Mouse (Mus musculus): ENCODE measurements around the gene Ccnjl. TPM values are rescaled to one million over a fixed set of nuclear protein-coding genes. Genes with fewer than 3 reads are reported as not detected.

The Ccnjl gene
- 23.7 and 25.8 TPM in 2 replicates for polyA plus RNA-seq (2014; fragmentation: Nextera tagmentation; extraction: Ambion mirVana)

DNA sequence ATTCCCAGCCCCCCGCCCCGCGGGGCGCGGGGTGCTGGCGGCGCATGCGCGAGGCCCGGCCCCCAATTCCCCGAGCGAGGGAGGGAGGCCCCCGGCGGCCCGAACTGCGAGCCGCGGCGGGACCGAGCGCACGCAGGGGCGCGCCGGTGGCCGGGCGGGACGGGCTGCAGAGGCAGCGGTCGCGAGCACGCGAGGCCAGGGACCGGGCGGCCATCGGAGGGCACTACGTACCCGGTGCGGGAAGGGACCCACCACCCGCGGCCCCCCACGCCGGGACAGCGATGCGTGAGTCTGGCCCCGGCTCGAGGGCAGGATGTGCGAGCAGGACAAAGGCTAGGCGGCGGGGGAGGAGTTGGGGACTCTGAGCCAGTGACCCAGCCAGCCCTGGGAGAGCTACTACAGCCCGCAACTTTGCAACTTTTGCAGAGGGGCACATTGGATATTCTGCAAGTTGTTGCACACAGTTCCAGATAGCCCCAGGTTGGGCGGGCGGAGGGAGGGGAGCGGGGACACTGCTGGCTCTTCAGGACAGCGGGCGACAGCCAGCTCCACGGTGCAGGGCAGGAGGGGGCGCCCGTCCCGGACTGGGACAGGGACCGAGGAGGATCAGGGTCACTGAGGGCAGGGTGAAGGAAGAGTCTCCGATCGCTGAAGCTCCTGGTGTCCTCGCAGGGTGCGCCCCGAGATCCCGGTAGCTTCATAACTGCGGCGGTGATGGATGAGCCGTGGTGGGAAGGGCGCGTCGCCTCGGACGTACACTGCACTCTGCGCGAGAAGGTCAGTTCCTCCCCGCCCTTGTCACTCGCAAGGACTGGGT, at the start of gene Ccnjl:
TSS of gene Ccnjl (plus strand) at position 102 of the 817 bp plus-strand sequence.
- H3K27ac ChIP-seq (ENCODE audit: low read depth), result peak within 1 kb of the TSS; percentile 66
- peak within 1 kb of the TSS; percentile 81 for H3K9ac ChIP-seq (ENCODE audit: low read length)
- peaks cover 9% of the 10 kb centered on the region for H3K4me1 ChIP-seq (replicated peaks; ENCODE audit: control insufficient read depth, insufficient read depth, low read length)
- under 1% methylated on average over 79 of the region's 79 CpGs for WGBS
- peaks cover 14% of the 10 kb centered on the region for H3K36me3 ChIP-seq (ENCODE audit: control insufficient read depth, insufficient read depth, low read length)
- ATAC-seq (replicated peaks; ENCODE audit: low FRiP score, low TSS enrichment, low read depth), result peak; percentile 91
- no peaks in the 10 kb centered on the region for H3K27me3 ChIP-seq (replicated peaks; ENCODE audit: control insufficient read depth, insufficient read depth, low read length)
- peak; percentile 91 for DNase-seq (ENCODE audit: low spot score)
- H3K4me2 ChIP-seq (ENCODE audit: low read length), result peak within 1 kb of the TSS; percentile 82
- peak within 1 kb of the TSS; percentile 90 for H3K4me3 ChIP-seq (ENCODE audit: low read depth, low read length)
- H3K9me3 ChIP-seq (ENCODE audit: control insufficient read depth, low read length), result no peaks in the 10 kb centered on the region

DNA sequence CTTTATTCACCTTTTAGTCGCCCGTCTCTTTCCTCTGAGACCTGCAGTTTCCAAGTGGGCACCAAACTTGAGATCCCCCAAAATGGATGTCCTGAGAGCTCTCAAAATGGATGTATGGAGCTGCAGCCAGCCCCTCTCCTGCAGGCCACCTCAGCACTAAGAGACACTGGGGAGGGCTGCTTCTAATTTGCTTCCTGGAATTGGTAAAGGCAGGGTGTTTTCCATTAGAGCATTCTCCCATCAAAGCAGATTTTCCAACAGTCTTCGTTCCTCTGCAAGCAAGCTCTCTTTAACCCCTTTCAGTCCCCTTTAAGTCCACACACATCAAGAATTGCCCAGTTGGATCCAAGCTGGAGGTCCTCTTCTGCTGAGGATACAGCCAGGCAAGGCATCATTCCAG, 49.2 kb upstream of the Ccnjl start:
- Histone ChIP-seq H3K9ac (ENCODE audit: low read length) (no peak overlapping the region), H3K4me3 (ENCODE audit: low read depth, low read length) (no peak overlapping the region), H3K36me3 (ENCODE audit: control insufficient read depth, insufficient read depth, low read length) (no peaks in the 10 kb centered on the region), H3K4me2 (ENCODE audit: low read length) (no peak overlapping the region), H3K4me1 (replicated peaks; ENCODE audit: control insufficient read depth, insufficient read depth, low read length) (peaks cover 38% of the 10 kb centered on the region), H3K9me3 (ENCODE audit: control insufficient read depth, low read length) (no peaks in the 10 kb centered on the region), H3K27ac (ENCODE audit: low read depth) (no peak overlapping the region), H3K27me3 (replicated peaks; ENCODE audit: control insufficient read depth, insufficient read depth, low read length) (no peaks in the 10 kb centered on the region)
- 90% methylated on average over 3 of the region's 3 CpGs for WGBS
- DNase-seq (ENCODE audit: low spot score), result no peak
- ATAC-seq (replicated peaks; ENCODE audit: low FRiP score, low TSS enrichment, low read depth), result no peak

DNA sequence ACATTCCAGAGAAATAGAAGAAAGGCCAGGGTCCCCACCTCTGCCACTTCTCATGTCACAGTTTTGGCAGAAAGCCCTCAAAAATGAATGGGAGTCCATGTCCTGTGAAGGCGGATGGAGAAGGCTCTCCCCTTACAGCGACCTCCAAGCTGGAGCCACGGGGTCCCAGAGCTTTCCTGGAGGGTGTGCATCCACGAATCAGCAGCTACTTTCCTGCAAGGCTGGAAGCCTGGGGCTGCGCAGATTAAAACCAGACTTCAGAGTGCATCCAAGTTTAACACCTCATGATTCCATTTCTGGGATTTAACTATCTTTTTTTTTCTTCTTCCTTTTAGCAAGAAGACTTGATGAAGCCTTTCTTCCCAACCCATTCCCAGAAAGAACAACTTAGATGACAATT, 48.0 kb upstream of the Ccnjl start:
- Histone ChIP-seq H3K4me2 (ENCODE audit: low read length) (no peak overlapping the region), H3K27me3 (replicated peaks; ENCODE audit: control insufficient read depth, insufficient read depth, low read length) (no peaks in the 10 kb centered on the region), H3K9me3 (ENCODE audit: control insufficient read depth, low read length) (no peaks in the 10 kb centered on the region), H3K36me3 (ENCODE audit: control insufficient read depth, insufficient read depth, low read length) (no peaks in the 10 kb centered on the region), H3K4me1 (replicated peaks; ENCODE audit: control insufficient read depth, insufficient read depth, low read length) (peaks cover 30% of the 10 kb centered on the region), H3K4me3 (ENCODE audit: low read depth, low read length) (no peak overlapping the region), H3K27ac (ENCODE audit: low read depth) (no peak overlapping the region), H3K9ac (ENCODE audit: low read length) (no peak overlapping the region)
- 41% methylated on average over 5 of the region's 5 CpGs for WGBS
- no peak for ATAC-seq (replicated peaks; ENCODE audit: low FRiP score, low TSS enrichment, low read depth)
- peak; percentile 47 for DNase-seq (ENCODE audit: low spot score)

DNA sequence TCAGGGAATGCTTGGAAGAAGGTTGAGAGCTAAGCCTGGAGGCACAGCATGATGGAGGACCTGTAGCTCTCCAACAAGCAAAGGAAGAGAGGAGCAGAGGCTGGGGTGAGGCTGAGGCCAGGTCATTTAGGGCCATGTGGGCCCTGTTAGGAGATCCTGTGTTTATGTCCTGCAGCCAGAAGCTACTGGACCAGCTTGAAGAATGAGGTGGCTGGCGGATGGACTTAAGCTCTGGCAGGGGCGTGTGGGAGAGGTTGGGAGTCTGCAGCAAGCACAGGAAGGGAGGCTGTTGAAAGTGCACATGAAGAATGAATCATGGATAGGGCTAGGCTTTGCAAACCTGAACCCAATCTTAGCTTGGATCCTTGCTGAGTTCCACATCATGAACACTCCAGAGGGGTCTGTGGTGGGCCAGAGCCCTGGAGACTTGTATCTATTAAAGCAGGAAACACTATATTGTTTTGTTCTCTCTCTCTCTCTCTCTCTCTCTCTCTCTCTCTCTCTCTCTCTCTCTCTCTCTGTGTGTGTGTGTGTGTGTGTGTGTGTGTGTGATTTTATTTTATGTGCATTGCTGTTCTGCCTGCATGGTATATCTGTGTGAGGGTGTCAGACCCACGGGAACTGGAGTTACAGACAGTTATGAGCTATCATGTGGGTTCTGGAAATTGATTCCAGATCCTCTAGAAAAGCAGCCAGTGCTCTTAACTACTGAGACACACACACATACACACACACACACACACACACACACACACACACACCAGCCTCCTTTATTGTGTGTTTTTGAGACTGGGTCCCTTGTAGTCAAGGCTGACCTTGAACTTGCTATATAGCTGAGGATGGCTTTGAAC, 46.7 kb upstream of the Ccnjl start:
- no peak overlapping the region for H3K27ac ChIP-seq (ENCODE audit: low read depth)
- no peak overlapping the region for H3K4me2 ChIP-seq (ENCODE audit: low read length)
- no peaks in the 10 kb centered on the region for H3K36me3 ChIP-seq (ENCODE audit: control insufficient read depth, insufficient read depth, low read length)
- WGBS, result 43% methylated on average over 3 of the region's 3 CpGs
- peak; percentile 52 for DNase-seq (ENCODE audit: low spot score)
- H3K9me3 ChIP-seq (ENCODE audit: control insufficient read depth, low read length), result no peaks in the 10 kb centered on the region
- no peaks in the 10 kb centered on the region for H3K27me3 ChIP-seq (replicated peaks; ENCODE audit: control insufficient read depth, insufficient read depth, low read length)
- no peak overlapping the region for H3K9ac ChIP-seq (ENCODE audit: low read length)
- H3K4me1 ChIP-seq (replicated peaks; ENCODE audit: control insufficient read depth, insufficient read depth, low read length), result peaks cover 30% of the 10 kb centered on the region
- no peak overlapping the region for H3K4me3 ChIP-seq (ENCODE audit: low read depth, low read length)
- no peak for ATAC-seq (replicated peaks; ENCODE audit: low FRiP score, low TSS enrichment, low read depth)

DNA sequence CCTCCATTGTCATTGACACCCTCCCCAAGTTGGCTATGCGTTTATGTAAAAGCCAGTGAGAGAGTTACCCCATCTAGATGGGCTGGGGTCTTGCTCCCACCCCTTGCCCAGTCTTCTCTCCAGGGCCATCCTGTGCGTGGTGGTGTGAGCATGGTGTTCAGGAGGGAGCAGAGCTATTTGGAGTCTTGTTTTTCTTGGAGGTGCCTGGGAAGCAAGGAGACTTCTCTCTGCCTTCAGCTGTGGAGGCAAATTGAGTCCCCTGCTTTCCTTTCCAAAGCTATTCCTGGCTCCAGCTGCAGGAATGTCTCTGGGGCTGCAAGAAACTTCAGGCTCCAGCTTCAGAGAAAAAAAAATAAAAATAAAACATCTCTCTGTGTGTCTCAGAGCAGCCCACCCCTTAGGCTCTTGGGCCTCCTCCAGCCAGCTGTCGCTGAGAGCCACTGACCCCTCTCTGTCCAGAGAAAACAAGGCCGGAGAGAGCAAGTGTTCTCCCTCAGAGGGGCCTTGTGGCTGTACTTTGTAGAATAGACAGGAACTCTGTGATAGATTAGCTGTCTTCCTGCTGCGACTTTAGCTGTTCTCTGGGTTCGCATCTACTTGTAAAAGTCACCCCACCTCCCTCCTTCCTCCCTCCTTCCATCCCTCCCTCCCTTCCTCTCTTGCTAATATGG, 45.3 kb upstream of the Ccnjl start:
- 35% methylated on average over 6 of the region's 6 CpGs for WGBS
- Histone ChIP-seq H3K27ac (ENCODE audit: low read depth) (peak overlapping the region; percentile 57), H3K9me3 (ENCODE audit: control insufficient read depth, low read length) (no peaks in the 10 kb centered on the region), H3K27me3 (replicated peaks; ENCODE audit: control insufficient read depth, insufficient read depth, low read length) (no peaks in the 10 kb centered on the region), H3K9ac (ENCODE audit: low read length) (no peak overlapping the region), H3K4me1 (replicated peaks; ENCODE audit: control insufficient read depth, insufficient read depth, low read length) (peaks cover 30% of the 10 kb centered on the region), H3K4me2 (ENCODE audit: low read length) (no peak overlapping the region), H3K36me3 (ENCODE audit: control insufficient read depth, insufficient read depth, low read length) (no peaks in the 10 kb centered on the region), H3K4me3 (ENCODE audit: low read depth, low read length) (no peak overlapping the region)
- ATAC-seq (replicated peaks; ENCODE audit: low FRiP score, low TSS enrichment, low read depth) (no peak), DNase-seq (ENCODE audit: low spot score) (peak; percentile 53)

DNA sequence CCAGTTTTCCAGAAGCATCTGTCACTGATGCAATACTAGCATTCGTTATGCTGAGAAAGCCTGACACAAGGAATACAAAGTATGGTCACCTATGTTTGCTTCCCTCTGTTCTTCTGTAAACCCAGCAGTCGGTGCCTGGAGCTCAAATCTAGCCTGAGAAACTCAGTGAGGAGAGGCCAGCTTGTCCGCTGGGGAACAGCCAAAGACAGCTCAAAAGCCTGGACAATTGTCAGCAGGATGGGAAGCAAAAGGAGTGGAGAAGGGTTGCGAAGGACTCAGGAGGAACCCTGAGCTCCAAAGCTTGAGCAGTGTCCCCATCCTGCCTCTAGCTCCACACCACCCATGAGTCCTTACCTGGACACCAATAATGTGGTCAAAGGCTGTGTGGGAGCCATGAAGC, 44.5 kb upstream of the Ccnjl start:
- Histone ChIP-seq H3K4me1 (replicated peaks; ENCODE audit: control insufficient read depth, insufficient read depth, low read length) (peaks cover 30% of the 10 kb centered on the region), H3K36me3 (ENCODE audit: control insufficient read depth, insufficient read depth, low read length) (no peaks in the 10 kb centered on the region)
- WGBS, result 63% methylated on average over 4 of the region's 4 CpGs

DNA sequence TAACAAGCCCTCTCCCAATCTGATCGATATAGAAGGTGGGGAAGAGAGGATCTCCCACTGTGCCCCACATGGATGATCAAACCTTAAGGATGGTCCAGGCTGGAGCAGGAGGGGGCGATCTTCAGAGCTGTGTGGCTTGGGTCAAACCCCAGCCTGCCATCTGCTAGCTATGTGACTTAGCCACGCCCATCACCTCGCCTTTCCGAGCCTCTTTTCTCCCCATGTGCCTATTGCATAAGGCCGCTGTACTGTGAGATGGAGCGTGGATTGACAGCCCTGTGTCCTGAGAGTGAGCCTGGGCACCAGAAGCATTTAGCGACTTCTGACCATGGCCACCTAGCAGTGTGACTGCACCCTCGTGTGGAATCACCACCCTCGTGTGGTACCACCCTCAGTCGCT, 43.9 kb upstream of the Ccnjl start:
- Histone ChIP-seq H3K9me3 (ENCODE audit: control insufficient read depth, low read length) (no peaks in the 10 kb centered on the region), H3K4me3 (ENCODE audit: low read depth, low read length) (no peak overlapping the region), H3K4me1 (replicated peaks; ENCODE audit: control insufficient read depth, insufficient read depth, low read length) (peaks cover 30% of the 10 kb centered on the region), H3K27ac (ENCODE audit: low read depth) (no peak overlapping the region), H3K27me3 (replicated peaks; ENCODE audit: control insufficient read depth, insufficient read depth, low read length) (no peaks in the 10 kb centered on the region), H3K9ac (ENCODE audit: low read length) (no peak overlapping the region), H3K4me2 (ENCODE audit: low read length) (no peak overlapping the region), H3K36me3 (ENCODE audit: control insufficient read depth, insufficient read depth, low read length) (no peaks in the 10 kb centered on the region)
- DNase-seq (ENCODE audit: low spot score) (peak; percentile 48), ATAC-seq (replicated peaks; ENCODE audit: low FRiP score, low TSS enrichment, low read depth) (no peak)
- 43% methylated on average over 11 of the region's 11 CpGs for WGBS

More for the DNA sequence above, 44.5 kb upstream of the Ccnjl start:
- Histone ChIP-seq H3K27me3 (replicated peaks; ENCODE audit: control insufficient read depth, insufficient read depth, low read length) (no peaks in the 10 kb centered on the region), H3K27ac (ENCODE audit: low read depth) (peak overlapping the region; percentile 57), H3K9ac (ENCODE audit: low read length) (no peak overlapping the region), H3K4me3 (ENCODE audit: low read depth, low read length) (no peak overlapping the region), H3K4me2 (ENCODE audit: low read length) (no peak overlapping the region), H3K9me3 (ENCODE audit: control insufficient read depth, low read length) (no peaks in the 10 kb centered on the region)
- ATAC-seq (replicated peaks; ENCODE audit: low FRiP score, low TSS enrichment, low read depth) (no peak), DNase-seq (ENCODE audit: low spot score) (peak; percentile 47)

- Histone ChIP-seq H3K27me3 (replicated peaks; ENCODE audit: control insufficient read depth, insufficient read depth, low read length) (no peaks in the 10 kb centered on the region), H3K4me3 (ENCODE audit: low read depth, low read length) (no peak overlapping the region), H3K36me3 (ENCODE audit: control insufficient read depth, insufficient read depth, low read length) (no peaks in the 10 kb centered on the region), H3K27ac (ENCODE audit: low read depth) (no peak overlapping the region), H3K4me2 (ENCODE audit: low read length) (no peak overlapping the region), H3K9me3 (ENCODE audit: control insufficient read depth, low read length) (no peaks in the 10 kb centered on the region), H3K4me1 (replicated peaks; ENCODE audit: control insufficient read depth, insufficient read depth, low read length) (peaks cover 26% of the 10 kb centered on the region), H3K9ac (ENCODE audit: low read length) (no peak overlapping the region)
- no peak for ATAC-seq (replicated peaks; ENCODE audit: low FRiP score, low TSS enrichment, low read depth)
- DNase-seq (ENCODE audit: low spot score), result no peak
- 89% methylated on average over 9 of the region's 9 CpGs for WGBS
Measured at GRCm38 (mm10) chr11:43485855-43486254, 42.7 kb upstream of the Ccnjl start.

Data from intestine, embryonic 14.5 days (tissue).